Mouse (Mus musculus) small intestine, adult 2 months (tissue): ENCODE results near the gene Hist1h2bf.

Experiments
- CTCF ChIP-seq: fragments of 200-500 bp; IDR thresholded peaks from 2 replicates; pipeline ENCODE4 v1.5.1; 2012; ENCODE audit warnings: low read depth, mild to moderate bottlenecking, control low read depth, inconsistent platforms, low read length, moderate library complexity, mixed read lengths; ENCODE audit not compliant: insufficient replicate concordance, insufficient read length; ENCODE audit errors: extremely low read depth
- POLR2A ChIP-seq: fragments of 200-500 bp; IDR thresholded peaks from 2 replicates; pipeline ENCODE4 v1.6.1; 2012; ENCODE audit warnings: low read depth, mild to moderate bottlenecking, control low read depth, inconsistent platforms, low read length, moderate library complexity

GRCm38 (mm10) chr13:23529005-23529404, 45.0 kb downstream of the Hist1h2bf start:
- TF ChIP-seq CTCF (no peak), POLR2A (no peak)
